Mouse (Mus musculus) neural tube, embryonic 12.5 days (tissue): Measurements from ENCODE around the gene Sdhaf2. TPM values are rescaled to one million over a fixed set of nuclear protein-coding genes. Genes with fewer than 3 reads are reported as not detected.

Source experiments
- ATAC-seq: fragments of 200-750 bp; cut with Nextera tagmentation; 2 replicates; pipeline ENCODE4 v1.8.0; 2017; ENCODE audit warnings: low read depth, mild to moderate bottlenecking, moderate TSS enrichment, moderate library complexity; ENCODE audit not compliant: low FRiP score
- H3K27ac ChIP-seq: fragments of 300-500 bp; sonication (generic); 2 replicates; pipeline ENCODE4 v1.5.1; 2016
- H3K27me3 ChIP-seq: fragments of 300-500 bp; sonication (generic); replicated peaks from 2 replicates; pipeline ENCODE4 v1.6.1; 2016; ENCODE audit warnings: mild to moderate bottlenecking
- H3K36me3 ChIP-seq: fragments of 300-500 bp; sonication (generic); 2 replicates; pipeline ENCODE4 v1.6.1; 2016; ENCODE audit warnings: mild to moderate bottlenecking
- H3K4me1 ChIP-seq: fragments of 300-500 bp; sonication (generic); 2 replicates; pipeline ENCODE4 v1.6.1; 2016
- H3K4me2 ChIP-seq: fragments of 300-500 bp; sonication (generic); replicated peaks from 2 replicates; pipeline ENCODE4 v1.6.1; 2016; ENCODE audit warnings: mild to moderate bottlenecking
- H3K4me3 ChIP-seq: fragments of 300-500 bp; sonication (generic); 2 replicates; pipeline ENCODE4 v1.5.1; 2016
- H3K9ac ChIP-seq: fragments of 300-500 bp; sonication (generic); 2 replicates; pipeline ENCODE4 v1.6.1; 2016; ENCODE audit warnings: mild to moderate bottlenecking
- H3K9me3 ChIP-seq: fragments of 300-500 bp; sonication (generic); 2 replicates; pipeline ENCODE4 v1.6.1; 2016; ENCODE audit warnings: mild to moderate bottlenecking
- WGBS: fragments of 180-500 bp; shearing (Covaris S2); methylation state at CpG from one replicate; pipeline ENCODE4 v1.1.7; 2016; 5-methylcytosine and 5-hydroxymethylcytosine counted together
- polyA plus RNA-seq: library from polyadenylated mRNA; unstranded; fragments of >200 nt; fragmentation: Nextera tagmentation; extraction: Ambion mirVana; gene quantifications from 2 replicates; pipeline ENCODE4 v1.2.1, GENCODE M21; 2016

The Sdhaf2 gene
- polyA plus RNA-seq, 1 experiment from 2014 or later, result 64.3 TPM

DNA sequence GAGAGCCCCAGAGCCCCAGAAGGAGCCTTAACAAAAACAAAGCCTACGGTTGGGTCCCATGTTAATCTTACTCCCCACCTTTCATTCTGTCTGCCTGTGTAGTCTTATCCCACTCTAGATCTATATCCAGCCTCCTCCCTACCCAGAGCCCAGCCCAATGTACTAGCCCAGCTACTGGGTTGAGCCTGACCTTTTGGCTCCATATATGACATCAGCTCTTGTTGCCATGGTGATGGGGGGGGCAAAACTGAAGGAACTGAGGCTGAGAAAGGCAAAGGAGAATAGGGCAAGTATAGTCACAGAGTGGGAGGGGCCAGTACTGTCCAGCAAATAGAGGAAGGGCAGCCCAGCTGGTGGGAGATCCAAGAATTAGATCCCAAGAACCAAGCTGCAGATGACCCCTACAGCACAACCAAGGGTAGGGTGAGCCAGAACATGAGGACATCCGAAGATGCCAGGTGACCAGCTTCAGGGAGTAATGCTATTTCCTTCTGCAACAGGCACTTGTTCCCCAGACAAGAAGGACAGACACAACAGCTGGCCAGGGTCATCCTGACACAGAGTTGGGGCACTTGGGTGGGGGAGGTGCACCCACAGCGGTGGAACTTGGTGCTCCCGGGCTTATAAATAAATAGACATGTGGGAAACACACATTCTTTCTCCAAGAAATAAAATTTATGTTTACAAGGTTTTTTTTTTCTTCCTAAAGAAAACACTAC is 71.1 kb downstream of the Sdhaf2 start:
- Histone ChIP-seq H3K4me1 (peaks cover 24% of the 10 kb centered on the region), H3K4me2 (no peak overlapping the region), H3K9ac (no peak overlapping the region), H3K36me3 (no peaks in the 10 kb centered on the region), H3K4me3 (no peak overlapping the region), H3K27ac (no peak overlapping the region), H3K9me3 (no peaks in the 10 kb centered on the region), H3K27me3 (peaks cover 52% of the 10 kb centered on the region)
- 72% methylated on average over 4 of the region's 4 CpGs for WGBS
- ATAC-seq, result no peak

Other genes with a start within 250 kb of the Sdhaf2 start
- 4.9 and 5.0 TPM in 2 replicates for gene Dagla, start 221.3 kb downstream of the Sdhaf2 start, polyA plus RNA-seq
- 4.8 and 5.4 TPM in 2 replicates for gene Syt7, start 137.1 kb downstream of the Sdhaf2 start, polyA plus RNA-seq
- gene Lrrc10b, start 68.7 kb downstream of the Sdhaf2 start, polyA plus RNA-seq, result 0.61 and 0.64 TPM in 2 replicates
- 0.51 TPM in 1 of 2 replicates, not detected in the other for gene Ppp1r32, start 43.2 kb downstream of the Sdhaf2 start, polyA plus RNA-seq
- gene Cpsf7, start 876 bp downstream of the Sdhaf2 start, polyA plus RNA-seq, result 51.1 and 57.2 TPM in 2 replicates
- gene Tmem216, start 30.1 kb upstream of the Sdhaf2 start, polyA plus RNA-seq, result 48.1 and 52.6 TPM in 2 replicates
- gene Cyb561a3, start 51.0 kb upstream of the Sdhaf2 start, polyA plus RNA-seq, result 16.2 and 16.6 TPM in 2 replicates
- gene Tmem138, start 51.2 kb upstream of the Sdhaf2 start, polyA plus RNA-seq, result 41.6 and 42.9 TPM in 2 replicates
- gene Ddb1, start 79.2 kb upstream of the Sdhaf2 start, polyA plus RNA-seq, result 369 and 375 TPM in 2 replicates
- 20.6 and 21.2 TPM in 2 replicates for gene Tkfc, start 79.5 kb upstream of the Sdhaf2 start, polyA plus RNA-seq
- gene Vwce, start 108.1 kb upstream of the Sdhaf2 start, polyA plus RNA-seq, result 0.33 and 0.87 TPM in 2 replicates
- not detected in 2 replicates for gene Pga5, start 151.9 kb upstream of the Sdhaf2 start, polyA plus RNA-seq
- gene Vps37c, start 162.6 kb upstream of the Sdhaf2 start, polyA plus RNA-seq, result 33.8 and 39.2 TPM in 2 replicates
- gene Cd5, start 212.9 kb upstream of the Sdhaf2 start, polyA plus RNA-seq, result 0.08 TPM in 1 of 2 replicates, not detected in the other